Mouse (Mus musculus): Measurements from ENCODE around the gene Lrch3.
"Not testable (repeated sequence)": the region's sequence is repeated elsewhere in the genome, so short reads cannot be mapped to it uniquely, and the experiment has no call there.

Lrch3 gene

GRCm38 (mm10) chr16:33054927-33055326, 141.0 kb downstream of the Lrch3 start:
- DNase-seq (ENCODE audit: extremely low spot score, low spot score), result not testable (repeated sequence)

- DNase-seq (ENCODE audit: extremely low spot score, low spot score), result peak; percentile 25
Observed at GRCm38 (mm10) chr16:33055655-33056054, 141.8 kb downstream of the Lrch3 start.

- peak; percentile 91 for DNase-seq (ENCODE audit: extremely low spot score, low spot score)
Observed at GRCm38 (mm10) chr16:33056095-33056785, 142.3 kb downstream of the Lrch3 start, which contains the start of the genes Iqcg and Rpl35a. Gene Iqcg (minus strand): TSS chr16:33056218. Gene Rpl35a (plus strand): TSS chr16:33056453.

- no peak for DNase-seq (ENCODE audit: extremely low spot score, low spot score)
Observed at GRCm38 (mm10) chr16:33056786-33057185, 142.9 kb downstream of the Lrch3 start.

- no peak for DNase-seq (ENCODE audit: extremely low spot score, low spot score)
Observed at GRCm38 (mm10) chr16:33058033-33058432, 144.1 kb downstream of the Lrch3 start.

- not testable (repeated sequence) for DNase-seq (ENCODE audit: extremely low spot score, low spot score)
Observed at GRCm38 (mm10) chr16:33058656-33059055, 144.8 kb downstream of the Lrch3 start.

GRCm38 (mm10) chr16:33059471-33059870, 145.6 kb downstream of the Lrch3 start:
- DNase-seq (ENCODE audit: extremely low spot score, low spot score), result no peak

GRCm38 (mm10) chr16:33060926-33061325, 147.0 kb downstream of the Lrch3 start:
- no peak for DNase-seq (ENCODE audit: extremely low spot score, low spot score)

- no peak for DNase-seq (ENCODE audit: extremely low spot score, low spot score)
Observed at GRCm38 (mm10) chr16:33061400-33061799, 147.5 kb downstream of the Lrch3 start.

GRCm38 (mm10) chr16:33062024-33062681, 148.3 kb downstream of the Lrch3 start, which contains the start of gene Lmln:
Gene Lmln (plus strand): TSS chr16:33062521.
- DNase-seq (ENCODE audit: extremely low spot score, low spot score), result peak; percentile 90

- no peak for DNase-seq (ENCODE audit: extremely low spot score, low spot score)
Observed at GRCm38 (mm10) chr16:33062682-33063131, 148.8 kb downstream of the Lrch3 start.

GRCm38 (mm10) chr16:33063267-33063666, 149.4 kb downstream of the Lrch3 start:
- no peak for DNase-seq (ENCODE audit: extremely low spot score, low spot score)

GRCm38 (mm10) chr16:33064636-33065035, 150.7 kb downstream of the Lrch3 start:
- DNase-seq (ENCODE audit: extremely low spot score, low spot score), result no peak
